Mouse (Mus musculus) kidney, adult 2 months (tissue): Measurements from ENCODE around the gene Hist1h3d. TPM values are rescaled to one million over a fixed set of nuclear protein-coding genes. Genes with fewer than 3 reads are reported as not detected.

Source experiments
- DNase-seq: peaks from one replicate; pipeline ENCODE4 v3.0.0; 2021
- H3K27ac ChIP-seq: fragments of 200-500 bp; 2 replicates; pipeline ENCODE4 v1.5.1; 2012; ENCODE audit warnings: low read depth, low read length, control low read depth, inconsistent platforms; ENCODE audit not compliant: insufficient read depth
- H3K27me3 ChIP-seq: fragments of 200-500 bp; replicated peaks from 2 replicates; pipeline ENCODE4 v1.6.1; 2012; ENCODE audit warnings: mild to moderate bottlenecking, moderate library complexity, low read length, inconsistent platforms; ENCODE audit not compliant: control insufficient read depth, insufficient read depth
- H3K36me3 ChIP-seq: fragments of 200-500 bp; 2 replicates; pipeline ENCODE4 v1.6.1; 2012; ENCODE audit warnings: mild to moderate bottlenecking, moderate library complexity, low read length, inconsistent platforms; ENCODE audit not compliant: control insufficient read depth, insufficient read depth
- H3K4me1 ChIP-seq: fragments of 200-500 bp; 2 replicates; pipeline ENCODE4 v1.6.1; 2011; ENCODE audit warnings: low read length; ENCODE audit not compliant: control insufficient read depth, insufficient read depth
- H3K4me3 ChIP-seq: fragments of 200-500 bp; 2 replicates; pipeline ENCODE4 v1.5.1; 2011; ENCODE audit warnings: mild to moderate bottlenecking, low read depth, low read length, control low read depth; ENCODE audit not compliant: insufficient read depth
- CTCF ChIP-seq: fragments of 200-500 bp; conservative IDR thresholded peaks from 2 replicates; pipeline ENCODE4 v1.5.1; 2011; ENCODE audit warnings: low read depth, mild to moderate bottlenecking, control low read depth, low read length, moderate library complexity, mixed read lengths; ENCODE audit not compliant: insufficient read depth, insufficient read length
- POLR2A ChIP-seq: fragments of 200-500 bp; IDR thresholded peaks from one replicate; pipeline ENCODE4 v1.6.1; 2011; ENCODE audit warnings: low read depth, low read length, control low read depth
- WGBS: fragments of 180-500 bp; shearing (Covaris S2); methylation state at CpG from one replicate; pipeline ENCODE4 v1.1.7; 2018; 5-methylcytosine and 5-hydroxymethylcytosine counted together
- polyA plus RNA-seq: library from polyadenylated mRNA; depleted of rRNA; stranded (reverse); fragments of >200 nt; gene quantifications from 2 replicates; pipeline ENCODE4 v1.2.3, GENCODE M21; 2012

Gene Hist1h3d
- polyA plus RNA-seq, 1 experiment, result 0.88 TPM

GRCm38 (mm10) chr13:23593051-23593770 is 17.6 kb downstream of the Hist1h3d start:
- peak overlapping the region; percentile 1; the same call in 1 of the 2 replicates for H3K27ac ChIP-seq
- H3K27me3 ChIP-seq, result no peaks in the 10 kb centered on the region
- peak; percentile 80 for DNase-seq
- no peak overlapping the region for H3K4me3 ChIP-seq
- TF ChIP-seq POLR2A (no peak), CTCF (no peak)
- H3K4me1 ChIP-seq, result peaks cover 2% of the 10 kb centered on the region; the same call in 1 of the 2 replicates
- no peaks in the 10 kb centered on the region for H3K36me3 ChIP-seq
- WGBS, result 43% methylated on average over 5 of the region's 5 CpGs

DNA sequence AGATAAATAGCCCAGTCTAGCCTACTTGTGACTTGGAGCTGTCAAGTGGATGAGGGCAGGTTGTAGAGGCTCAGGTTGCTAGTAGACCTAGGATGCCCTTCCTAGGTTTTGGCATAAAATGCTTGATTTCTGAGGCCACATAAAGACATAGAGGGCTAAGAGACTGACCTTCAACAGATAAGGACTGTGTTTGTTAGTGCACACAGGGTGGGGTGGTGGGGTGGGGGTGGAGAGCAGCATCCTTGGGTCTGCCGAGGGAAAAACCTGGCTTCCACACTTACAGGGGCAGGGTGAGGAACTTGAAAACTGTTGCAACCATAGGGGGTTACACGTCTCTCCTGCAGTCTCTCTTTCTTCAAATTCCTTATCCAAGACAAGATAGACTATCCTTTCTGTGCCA is 19.6 kb downstream of the Hist1h3d start:
- DNase-seq, result no peak
- Histone ChIP-seq H3K36me3 (no peaks in the 10 kb centered on the region), H3K27me3 (no peaks in the 10 kb centered on the region), H3K4me1 (peaks cover 2% of the 10 kb centered on the region; the same call in 1 of the 2 replicates), H3K4me3 (no peak overlapping the region), H3K27ac (no peak overlapping the region)
- 91% methylated on average over 2 of the region's 2 CpGs for WGBS
- no peak for TF ChIP-seq POLR2A
- TF ChIP-seq CTCF, result no peak

DNA sequence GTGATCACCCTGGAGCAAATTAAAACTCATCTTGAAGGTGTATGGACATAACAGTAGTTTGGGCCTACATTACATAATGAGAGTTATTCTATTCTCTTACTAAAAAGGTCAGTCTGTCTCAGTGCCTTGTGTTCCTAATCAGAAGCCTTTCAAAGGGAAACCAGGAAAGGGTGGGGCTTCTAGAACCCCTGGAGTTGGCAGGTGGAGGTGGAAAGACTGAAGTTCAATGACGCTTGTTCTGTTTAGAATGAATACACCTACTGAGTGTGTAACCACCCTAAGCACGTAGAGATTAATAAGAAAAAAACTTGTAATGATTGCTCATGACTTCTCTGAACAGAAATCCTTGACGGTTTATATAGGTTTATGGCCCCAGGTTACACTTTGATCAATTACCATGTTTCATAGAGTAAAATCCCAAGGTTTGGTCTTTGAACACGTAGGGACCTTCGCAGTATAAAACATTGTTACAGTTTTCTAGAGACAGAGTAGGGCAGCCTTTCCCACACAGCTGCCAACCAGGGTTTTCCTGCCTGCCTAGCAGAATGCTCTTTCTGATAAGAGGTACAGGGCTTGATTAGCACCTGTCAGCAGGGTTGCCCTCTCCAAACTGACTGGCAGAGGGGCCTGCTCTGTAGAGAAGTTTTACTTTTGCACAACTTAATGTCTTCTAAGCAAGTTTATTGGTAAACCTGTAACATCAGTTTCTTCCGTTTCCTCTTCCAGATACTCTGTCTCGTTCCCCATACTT is 20.2 kb downstream of the Hist1h3d start:
- WGBS, result 85% methylated on average over 7 of the region's 7 CpGs
- Histone ChIP-seq H3K36me3 (no peaks in the 10 kb centered on the region), H3K4me1 (peaks cover 2% of the 10 kb centered on the region; the same call in 1 of the 2 replicates), H3K4me3 (no peak overlapping the region), H3K27ac (no peak overlapping the region), H3K27me3 (no peaks in the 10 kb centered on the region)
- no peak for TF ChIP-seq POLR2A
- TF ChIP-seq CTCF, result no peak
- no peak for DNase-seq

DNA sequence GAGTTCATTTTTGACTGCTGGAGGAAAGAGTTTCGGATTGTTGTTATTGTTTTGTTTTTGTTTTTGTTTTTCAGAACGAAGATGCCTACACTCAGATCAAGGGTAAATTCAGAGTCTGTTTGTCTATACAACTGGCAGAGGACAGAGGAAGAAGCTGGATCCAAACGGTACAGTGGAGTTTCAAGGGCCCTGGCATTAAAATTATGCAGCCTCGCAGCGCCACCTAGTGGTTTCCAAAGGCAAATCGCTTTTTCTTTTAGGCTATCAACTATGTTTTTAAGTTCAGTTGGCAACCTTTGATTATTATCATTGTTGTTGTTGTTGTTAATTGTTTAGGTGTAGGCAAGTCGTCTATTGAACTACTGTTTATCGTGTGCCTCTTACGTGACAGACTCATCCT is 22.4 kb downstream of the Hist1h3d start:
- Histone ChIP-seq H3K4me1 (peaks cover 1% of the 10 kb centered on the region; the same call in 1 of the 2 replicates), H3K27me3 (no peaks in the 10 kb centered on the region), H3K4me3 (no peak overlapping the region), H3K36me3 (no peaks in the 10 kb centered on the region), H3K27ac (no peak overlapping the region)
- 7% methylated on average over 9 of the region's 9 CpGs for WGBS
- peak; percentile 76 for DNase-seq
- TF ChIP-seq CTCF, result peak; percentile 74
- TF ChIP-seq POLR2A, result no peak

DNA sequence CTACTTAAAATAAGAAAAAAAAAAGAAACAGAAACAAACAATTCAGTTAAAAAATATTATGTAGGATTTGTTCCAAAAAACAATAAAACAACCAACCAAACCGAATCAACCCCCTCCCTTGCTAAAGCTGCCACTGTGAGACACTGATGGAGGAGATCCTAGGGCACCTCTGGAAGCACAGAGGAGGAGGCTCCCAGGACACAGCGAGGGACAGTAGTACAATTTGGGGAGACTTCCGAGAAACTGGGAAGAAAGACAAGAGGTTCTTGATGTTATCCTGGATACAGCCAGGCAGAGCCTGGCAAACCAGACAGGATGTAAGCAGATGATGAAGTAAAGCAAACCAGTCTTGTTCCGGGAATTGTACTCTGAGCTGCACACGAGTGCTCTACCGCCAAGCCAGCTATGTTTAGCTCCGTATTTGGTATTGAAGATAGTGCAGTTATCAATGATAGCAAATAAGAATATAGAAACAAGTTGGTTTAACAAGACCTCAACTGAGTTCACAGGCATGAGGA is 27.7 kb downstream of the Hist1h3d start:
- no peak for DNase-seq
- WGBS, result 65% methylated on average over 7 of the region's 7 CpGs
- Histone ChIP-seq H3K36me3 (no peaks in the 10 kb centered on the region), H3K27me3 (no peaks in the 10 kb centered on the region), H3K4me1 (no peaks in the 10 kb centered on the region), H3K4me3 (no peak overlapping the region), H3K27ac (no peak overlapping the region)
- TF ChIP-seq CTCF (no peak), POLR2A (no peak)

- 55% methylated on average over 3 of the region's 3 CpGs for WGBS
- Histone ChIP-seq H3K4me3 (no peak overlapping the region), H3K36me3 (no peaks in the 10 kb centered on the region), H3K4me1 (no peaks in the 10 kb centered on the region), H3K27me3 (no peaks in the 10 kb centered on the region), H3K27ac (no peak overlapping the region)
- DNase-seq, result no peak
- TF ChIP-seq POLR2A (no peak), CTCF (no peak)
These were observed 28.9 kb downstream of the Hist1h3d start for GRCm38 (mm10) chr13:23604452-23604851.

GRCm38 (mm10) chr13:23605052-23605451 is 29.5 kb downstream of the Hist1h3d start:
- no peak overlapping the region for H3K4me3 ChIP-seq
- H3K27me3 ChIP-seq, result no peaks in the 10 kb centered on the region
- H3K36me3 ChIP-seq, result no peaks in the 10 kb centered on the region
- no peak overlapping the region for H3K27ac ChIP-seq
- TF ChIP-seq POLR2A, result no peak
- no peak for TF ChIP-seq CTCF
- H3K4me1 ChIP-seq, result no peaks in the 10 kb centered on the region
- 89% methylated on average over 3 of the region's 3 CpGs for WGBS
- no peak for DNase-seq
